Mouse (Mus musculus): ENCODE measurements around the gene Nid1. TPM values are rescaled to one million over a fixed set of nuclear protein-coding genes. Genes with fewer than 3 reads are reported as not detected.
"Not testable (repeated sequence)": the region's sequence is repeated elsewhere in the genome, so short reads cannot be mapped to it uniquely, and the experiment has no call there.

The Nid1 gene
- total RNA-seq, 2 experiments from 2014 or later: 211 to 238 TPM

- no peak for DNase-seq
Measured at GRCm38 (mm10) chr13:13492151-13492550, 54.8 kb downstream of the Nid1 start.

- DNase-seq: no peak
Measured at GRCm38 (mm10) chr13:13493517-13493916, 56.2 kb downstream of the Nid1 start.

- DNase-seq: no peak
Measured at GRCm38 (mm10) chr13:13498022-13498421, 60.7 kb downstream of the Nid1 start.

- no peak for DNase-seq
Measured at GRCm38 (mm10) chr13:13502406-13502805, 65.1 kb downstream of the Nid1 start.

GRCm38 (mm10) chr13:13503695-13504386, 66.5 kb downstream of the Nid1 start:
- DNase-seq: no peak

GRCm38 (mm10) chr13:13505063-13505462, 67.7 kb downstream of the Nid1 start:
- no peak for DNase-seq

- no peak for DNase-seq
Measured at GRCm38 (mm10) chr13:13506556-13506955, 69.2 kb downstream of the Nid1 start.

- no peak for DNase-seq
Measured at GRCm38 (mm10) chr13:13514861-13515260, 77.5 kb downstream of the Nid1 start.

GRCm38 (mm10) chr13:13516376-13517225, 79.2 kb downstream of the Nid1 start:
- peak; percentile 83 for DNase-seq

GRCm38 (mm10) chr13:13518114-13518513, 80.8 kb downstream of the Nid1 start:
- DNase-seq: no peak

GRCm38 (mm10) chr13:13520436-13520835, 83.1 kb downstream of the Nid1 start:
- no peak for DNase-seq

GRCm38 (mm10) chr13:13523625-13524584, 86.6 kb downstream of the Nid1 start:
- DNase-seq: no peak

GRCm38 (mm10) chr13:13525205-13525604, 87.9 kb downstream of the Nid1 start:
- DNase-seq: no peak

- no peak for DNase-seq
Measured at GRCm38 (mm10) chr13:13525877-13526276, 88.5 kb downstream of the Nid1 start.

GRCm38 (mm10) chr13:13529115-13529542, 91.8 kb downstream of the Nid1 start:
- no peak for DNase-seq

- no peak for DNase-seq
Measured at GRCm38 (mm10) chr13:13530913-13531312, 93.6 kb downstream of the Nid1 start.

- DNase-seq: no peak
Measured at GRCm38 (mm10) chr13:13531923-13532322, 94.6 kb downstream of the Nid1 start.

GRCm38 (mm10) chr13:13536555-13536954, 99.2 kb downstream of the Nid1 start:
- DNase-seq: no peak

- no peak for DNase-seq
Measured at GRCm38 (mm10) chr13:13537272-13538015, 100.1 kb downstream of the Nid1 start.

GRCm38 (mm10) chr13:13538585-13539300, 101.4 kb downstream of the Nid1 start:
- no peak for DNase-seq

GRCm38 (mm10) chr13:13543073-13543472, 105.7 kb downstream of the Nid1 start:
- DNase-seq: not testable (repeated sequence)

All from gastrocnemius, postnatal 10 days (tissue).